Mouse (Mus musculus): ENCODE data around the gene Epb41l2. TPM values are rescaled to one million over a fixed set of nuclear protein-coding genes. Genes with fewer than 3 reads are reported as not detected.

The Epb41l2 gene
- total RNA-seq, 4 experiments from 2014 or later = 34.0 to 46.3 (median 40.7) TPM

- no peak for DNase-seq (ENCODE audit: low spot score)
These were observed 123.2 kb downstream of the Epb41l2 start for GRCm38 (mm10) chr10:25482791-25483190.

DNA sequence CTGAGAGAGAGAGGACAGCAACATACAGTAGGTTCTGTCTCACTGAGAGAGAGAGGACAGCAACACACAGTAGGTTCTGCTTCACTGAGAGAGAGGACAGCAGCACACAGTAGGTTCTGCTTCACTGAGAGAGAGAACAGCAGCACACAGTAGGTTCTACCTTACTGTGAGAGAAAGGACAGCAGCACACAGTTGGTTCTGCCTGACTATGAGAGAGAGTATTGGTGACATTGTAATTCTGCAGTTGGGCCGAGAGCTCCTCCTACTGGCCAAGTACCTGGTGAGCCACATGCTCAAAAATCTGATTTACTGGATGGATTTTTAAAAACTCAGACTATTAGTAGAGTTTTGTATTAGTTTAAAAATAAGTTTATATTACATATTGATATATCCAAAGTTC lies 128.9 kb downstream of the Epb41l2 start:
- DNase-seq (ENCODE audit: low spot score) = peak; percentile 74

DNA sequence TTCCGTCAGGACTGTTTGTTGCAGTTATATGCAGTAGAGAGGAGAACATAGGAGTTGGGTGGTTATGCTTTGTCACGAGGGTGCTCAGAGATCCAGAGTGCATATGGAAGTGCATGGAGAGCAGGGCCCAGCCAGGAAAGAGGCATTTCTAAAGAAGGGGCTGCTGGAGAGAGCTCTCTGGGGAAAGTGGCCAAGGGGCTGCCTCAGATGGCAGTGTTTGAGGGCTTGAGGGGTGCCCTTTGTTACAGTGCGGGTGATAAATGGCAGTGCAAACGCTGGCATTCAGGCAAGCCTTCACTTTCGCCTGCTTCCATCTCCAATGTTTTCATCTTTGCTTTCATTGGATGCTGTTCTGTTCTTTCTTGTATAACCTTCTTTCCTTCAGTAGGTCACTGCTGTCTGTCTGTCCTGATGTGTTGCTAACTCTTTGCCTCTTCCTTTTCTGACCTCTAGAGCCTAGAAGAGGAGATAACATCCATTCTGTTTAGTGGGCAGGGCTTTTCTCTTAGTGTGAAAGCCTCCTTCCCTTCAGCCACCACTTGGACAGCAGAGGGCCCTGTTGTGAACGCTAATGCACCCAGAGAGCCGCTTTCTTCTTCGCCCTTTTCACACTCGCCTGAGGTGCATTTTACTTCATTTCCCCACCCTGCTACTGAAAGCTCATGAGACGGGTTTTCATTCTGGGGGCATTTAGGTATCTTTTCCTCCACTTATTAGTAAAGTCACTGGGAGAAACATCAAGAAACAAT lies 139.9 kb downstream of the Epb41l2 start:
- DNase-seq (ENCODE audit: low spot score) = no peak

- DNase-seq (ENCODE audit: low spot score) = no peak
These were observed 143.7 kb downstream of the Epb41l2 start for GRCm38 (mm10) chr10:25503250-25503649.

DNA sequence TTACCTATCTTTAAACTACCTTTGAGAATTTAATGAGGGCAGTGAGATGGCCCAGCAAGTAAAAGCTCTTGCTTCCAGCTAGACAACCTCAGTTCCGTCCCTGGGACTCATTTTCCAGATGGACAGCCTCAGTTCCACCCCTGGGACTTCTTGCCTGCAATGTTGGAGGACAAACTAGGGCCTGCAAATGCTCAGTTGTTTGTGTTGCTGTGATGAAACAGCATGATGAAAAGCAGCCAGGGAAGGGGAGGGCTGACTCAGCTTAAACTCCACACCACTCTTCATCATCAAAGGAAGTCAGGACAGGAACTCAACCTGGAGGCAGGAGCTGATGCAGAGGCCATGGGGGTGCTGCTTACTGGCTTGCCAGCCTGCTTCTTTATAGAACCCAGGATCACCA lies 154.2 kb downstream of the Epb41l2 start:
- DNase-seq (ENCODE audit: low spot score) = no peak

DNA sequence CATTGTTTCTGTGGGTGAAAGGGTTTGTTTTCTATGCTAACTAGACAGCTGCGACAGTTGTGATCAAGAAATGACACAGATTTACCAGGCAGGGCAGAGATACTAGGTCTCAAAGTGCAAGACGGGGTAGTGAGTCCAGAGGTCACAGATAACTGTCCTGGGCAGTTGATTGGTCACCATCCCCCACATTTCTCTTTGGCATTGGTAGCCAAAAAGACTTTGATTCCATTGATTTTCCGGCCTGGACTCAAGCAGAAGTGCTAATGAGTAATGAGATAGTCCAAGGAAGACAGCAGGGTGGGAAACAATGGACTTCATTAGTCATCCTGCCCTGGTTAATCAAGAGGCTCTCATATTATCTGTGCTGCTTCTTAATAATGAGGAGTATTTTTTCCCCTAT lies 160.4 kb downstream of the Epb41l2 start:
- no peak for DNase-seq (ENCODE audit: low spot score)

GRCm38 (mm10) chr10:25520428-25520827 lies 160.8 kb downstream of the Epb41l2 start:
- peak; percentile 38 for DNase-seq (ENCODE audit: low spot score)

- no peak for DNase-seq (ENCODE audit: low spot score)
These were observed 164.1 kb downstream of the Epb41l2 start for GRCm38 (mm10) chr10:25523727-25524126.

- DNase-seq (ENCODE audit: low spot score) = no peak
These were observed 166.6 kb downstream of the Epb41l2 start for GRCm38 (mm10) chr10:25526156-25526555.

DNA sequence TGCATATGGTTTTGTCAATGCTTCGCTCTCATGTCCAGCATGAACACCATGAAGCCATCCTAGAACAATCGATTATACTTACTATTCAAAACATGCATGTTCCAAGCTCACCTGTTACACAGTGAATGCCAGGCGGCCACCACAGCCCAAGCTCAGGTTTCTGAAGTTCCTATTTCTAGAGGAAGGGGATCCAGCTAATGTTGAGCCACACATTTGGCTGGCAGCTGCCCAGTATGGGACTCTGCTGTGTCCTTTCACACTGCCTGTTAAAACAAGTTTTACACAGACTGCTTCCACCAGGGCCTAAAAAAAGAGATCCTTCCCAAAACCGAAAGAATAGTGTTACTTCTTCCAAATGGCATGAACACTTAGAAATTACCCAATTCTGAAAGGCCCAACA lies 167.0 kb downstream of the Epb41l2 start:
- DNase-seq (ENCODE audit: low spot score) = no peak

DNA sequence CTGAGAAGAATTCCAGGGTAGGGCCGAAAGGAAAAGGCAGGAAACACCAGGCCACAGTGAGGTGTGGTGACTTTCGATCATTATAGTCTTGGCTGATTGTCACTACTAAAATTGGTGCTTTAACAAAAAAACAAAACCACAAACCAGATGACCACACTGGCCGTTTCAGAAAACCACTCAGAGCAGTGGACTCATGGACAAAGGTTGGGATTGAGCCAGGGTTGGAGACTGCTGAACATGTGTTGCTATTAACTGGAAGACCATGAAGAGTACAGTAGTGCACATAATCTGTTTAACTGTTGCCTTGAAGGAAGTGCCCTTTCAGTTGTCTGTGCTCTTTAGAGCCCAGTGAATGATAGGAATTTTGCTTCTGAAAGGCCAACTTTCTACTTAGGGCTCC lies 167.5 kb downstream of the Epb41l2 start:
- DNase-seq (ENCODE audit: low spot score) = no peak

DNA sequence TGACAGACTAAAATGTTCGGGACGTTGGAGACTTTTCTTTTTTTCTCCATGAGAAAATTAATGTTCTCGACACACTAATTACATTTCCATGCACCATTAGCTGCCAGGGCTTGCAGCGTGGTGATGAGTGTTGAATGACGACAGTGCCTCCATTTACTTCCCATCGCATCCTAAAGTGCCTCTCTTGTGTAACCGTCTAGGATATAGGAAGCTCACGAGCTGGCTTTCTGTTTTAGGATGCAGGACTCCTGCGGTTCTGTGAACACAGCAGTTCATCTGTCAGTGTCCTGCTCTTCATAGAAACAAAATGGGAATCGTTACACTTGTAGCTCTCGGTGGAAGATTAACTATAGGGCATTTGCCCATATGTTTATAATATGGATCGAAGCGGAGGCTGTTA lies 171.7 kb downstream of the Epb41l2 start:
- no peak for DNase-seq (ENCODE audit: low spot score)

- no peak for DNase-seq (ENCODE audit: low spot score)
These were observed 173.5 kb downstream of the Epb41l2 start for GRCm38 (mm10) chr10:25533105-25533504.

GRCm38 (mm10) chr10:25533513-25534246 lies 174.1 kb downstream of the Epb41l2 start:
- no peak for DNase-seq (ENCODE audit: low spot score)

DNA sequence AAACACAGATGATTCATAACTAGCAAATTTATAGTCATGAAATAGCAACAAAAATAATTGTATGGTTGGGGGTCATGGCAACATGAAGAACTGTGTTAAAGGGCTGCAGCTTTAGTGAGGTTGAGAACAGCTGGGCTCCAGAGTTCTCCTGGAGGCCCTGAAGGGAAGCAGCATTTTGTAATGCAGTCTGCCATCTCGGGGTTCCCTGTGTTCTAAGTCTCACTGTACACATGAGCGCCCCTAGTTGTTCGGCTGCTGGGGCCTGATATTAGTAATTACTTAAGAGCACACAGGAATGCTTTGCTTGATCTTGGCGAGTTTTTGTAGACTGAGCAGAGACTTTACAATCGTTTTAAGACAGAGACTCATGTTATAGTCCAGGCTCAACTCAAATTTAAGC lies 174.9 kb downstream of the Epb41l2 start:
- DNase-seq (ENCODE audit: low spot score) = no peak

DNA sequence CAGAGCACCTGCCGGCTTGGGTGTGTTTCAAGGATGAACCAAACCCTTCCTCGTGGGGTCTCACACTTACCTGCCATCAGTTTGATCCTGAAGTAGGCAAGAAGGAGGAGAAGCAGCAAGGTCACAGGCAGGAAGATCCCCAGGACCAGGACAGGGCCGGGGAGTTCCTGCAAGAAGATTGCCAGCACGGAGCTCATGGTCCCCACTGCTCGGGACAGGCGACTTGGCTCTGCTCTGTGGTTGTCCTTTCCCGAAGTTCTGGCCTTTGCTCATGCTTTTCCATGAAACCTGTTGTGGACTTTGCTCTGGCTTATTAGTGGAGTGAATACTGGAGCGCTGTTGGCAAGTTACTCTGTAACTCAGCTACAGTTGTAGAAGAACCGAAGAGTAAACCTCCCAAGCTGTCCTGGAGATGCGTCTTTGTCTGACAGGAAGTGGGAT lies 176.3 kb downstream of the Epb41l2 start, which contains the start of gene Smlr1:
TSS of gene Smlr1 (minus strand) at position 377 of the 441 bp plus-strand sequence.
- DNase-seq (ENCODE audit: low spot score) = no peak

- DNase-seq (ENCODE audit: low spot score) = no peak
These were observed 177.0 kb downstream of the Epb41l2 start for GRCm38 (mm10) chr10:25536621-25537020.

GRCm38 (mm10) chr10:25538738-25539137 lies 179.1 kb downstream of the Epb41l2 start:
- DNase-seq (ENCODE audit: low spot score) = no peak

DNA sequence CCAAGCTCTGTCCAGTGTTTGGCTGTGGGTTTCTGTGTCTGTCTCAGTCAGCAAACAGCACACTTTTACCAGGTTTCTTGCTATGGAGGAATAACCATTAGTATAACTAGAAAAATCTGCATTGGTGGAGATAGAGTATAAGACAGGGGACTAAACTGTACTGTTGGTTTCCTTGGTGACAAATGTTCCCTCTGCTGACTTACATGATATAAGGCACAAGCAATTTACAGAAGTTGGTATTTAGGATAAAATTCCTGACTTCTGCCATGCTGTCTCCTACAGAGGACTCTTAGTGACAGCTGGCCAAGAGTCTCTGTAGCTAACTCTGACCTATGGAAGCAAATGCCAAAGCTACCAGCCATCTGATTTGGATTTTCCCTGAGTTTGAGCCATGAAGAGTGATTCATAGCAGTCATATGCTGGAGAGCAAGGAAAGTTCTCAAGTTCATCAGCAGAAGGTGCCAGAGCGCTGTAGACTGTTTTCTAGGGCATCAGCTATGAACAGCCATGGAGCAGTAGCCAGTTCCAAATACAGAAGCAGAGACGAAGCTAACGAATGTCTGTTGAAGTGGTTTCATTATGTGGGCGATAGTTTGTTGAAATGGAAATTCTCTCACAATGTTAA lies 179.7 kb downstream of the Epb41l2 start:
- no peak for DNase-seq (ENCODE audit: low spot score)

DNA sequence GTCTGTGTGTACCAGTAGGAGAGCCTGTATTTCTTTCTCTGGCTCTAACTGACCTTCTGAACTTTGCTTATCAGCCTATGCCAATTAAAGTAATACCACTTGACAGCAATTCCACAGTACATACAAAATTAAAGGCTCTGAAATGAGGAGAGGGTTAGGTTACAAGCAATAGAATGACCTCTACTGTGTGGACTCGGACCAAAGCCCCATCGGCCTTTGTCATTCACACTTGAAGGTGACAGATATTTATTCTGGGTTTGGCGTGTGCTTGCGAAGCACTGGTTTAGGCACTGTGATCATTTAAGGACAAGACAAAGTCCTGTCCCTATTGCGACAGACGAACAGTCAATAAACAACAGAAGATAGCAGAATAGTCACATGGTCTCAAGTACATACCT lies 180.2 kb downstream of the Epb41l2 start:
- DNase-seq (ENCODE audit: low spot score) = peak; percentile 53

DNA sequence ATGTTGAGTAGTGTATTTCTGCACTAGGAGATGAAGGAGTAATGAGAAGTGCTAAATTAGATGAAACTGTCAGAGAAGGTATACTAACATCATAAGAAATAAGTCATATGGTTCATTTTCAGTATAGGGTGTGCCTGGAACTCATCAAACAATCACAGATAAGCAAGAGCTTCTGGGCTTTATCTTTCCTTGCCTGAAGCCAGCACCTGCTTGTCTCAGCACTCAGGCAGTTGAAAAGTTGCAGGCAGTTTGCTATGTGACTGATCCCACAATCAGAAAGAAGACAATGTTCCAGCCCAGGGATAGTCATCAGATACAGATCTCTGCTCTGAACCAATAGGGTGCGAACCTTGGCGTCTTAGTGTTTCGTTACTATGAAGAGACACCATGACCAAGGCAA lies 181.5 kb downstream of the Epb41l2 start:
- DNase-seq (ENCODE audit: low spot score) = no peak

- no peak for DNase-seq (ENCODE audit: low spot score)
These were observed 193.3 kb downstream of the Epb41l2 start for GRCm38 (mm10) chr10:25552936-25553335.
